Mouse (Mus musculus) Muller cell, postnatal 12 days (primary cell): ENCODE data around the gene Gse1.

ENCODE experiments used
- DNase-seq: peaks from one replicate; pipeline ENCODE4 v3.0.0-alpha.2; 2015; ENCODE audit errors: inconsistent ontology term

The Gse1 gene

GRCm38 (mm10) chr8:120494903-120495302 lies 266.6 kb downstream of the Gse1 start:
- peak; percentile 82 for DNase-seq

GRCm38 (mm10) chr8:120495461-120495860 lies 267.2 kb downstream of the Gse1 start:
- DNase-seq, result no peak

- DNase-seq, result no peak
Measured at GRCm38 (mm10) chr8:120496478-120496877, 268.2 kb downstream of the Gse1 start.

GRCm38 (mm10) chr8:120497503-120497946 lies 269.3 kb downstream of the Gse1 start:
- DNase-seq, result no peak

GRCm38 (mm10) chr8:120498349-120498831 lies 270.1 kb downstream of the Gse1 start:
- peak; percentile 52 for DNase-seq

GRCm38 (mm10) chr8:120498926-120499605 lies 270.8 kb downstream of the Gse1 start:
- peak; percentile 98 for DNase-seq

- no peak for DNase-seq
Measured at GRCm38 (mm10) chr8:120500701-120501261, 272.5 kb downstream of the Gse1 start.

GRCm38 (mm10) chr8:120501426-120501825 lies 273.2 kb downstream of the Gse1 start:
- DNase-seq, result no peak

- DNase-seq, result no peak
Measured at GRCm38 (mm10) chr8:120502428-120502827, 274.2 kb downstream of the Gse1 start.

GRCm38 (mm10) chr8:120504251-120505081 lies 276.2 kb downstream of the Gse1 start:
- peak; percentile 84 for DNase-seq

- peak; percentile 77 for DNase-seq
Measured at GRCm38 (mm10) chr8:120505082-120505511, 276.8 kb downstream of the Gse1 start.

- DNase-seq, result no peak
Measured at GRCm38 (mm10) chr8:120505619-120506310, 277.5 kb downstream of the Gse1 start.

GRCm38 (mm10) chr8:120506562-120506961 lies 278.3 kb downstream of the Gse1 start:
- DNase-seq, result no peak

GRCm38 (mm10) chr8:120507290-120507689 lies 279.0 kb downstream of the Gse1 start:
- DNase-seq, result no peak

GRCm38 (mm10) chr8:120509136-120510034 lies 281.1 kb downstream of the Gse1 start:
- DNase-seq, result no peak

- DNase-seq, result no peak
Measured at GRCm38 (mm10) chr8:120510035-120510416, 281.8 kb downstream of the Gse1 start.

- DNase-seq, result no peak
Measured at GRCm38 (mm10) chr8:120510863-120511457, 282.7 kb downstream of the Gse1 start.

GRCm38 (mm10) chr8:120511737-120512136 lies 283.5 kb downstream of the Gse1 start:
- no peak for DNase-seq

- no peak for DNase-seq
Measured at GRCm38 (mm10) chr8:120512326-120512725, 284.1 kb downstream of the Gse1 start.

GRCm38 (mm10) chr8:120513145-120513544 lies 284.9 kb downstream of the Gse1 start:
- no peak for DNase-seq
